Mouse (Mus musculus): ENCODE measurements around the gene Tchh.
"Not testable (repeated sequence)": the region's sequence is repeated elsewhere in the genome, so short reads cannot be mapped to it uniquely, and the experiment has no call there.

Tchh gene

DNA sequence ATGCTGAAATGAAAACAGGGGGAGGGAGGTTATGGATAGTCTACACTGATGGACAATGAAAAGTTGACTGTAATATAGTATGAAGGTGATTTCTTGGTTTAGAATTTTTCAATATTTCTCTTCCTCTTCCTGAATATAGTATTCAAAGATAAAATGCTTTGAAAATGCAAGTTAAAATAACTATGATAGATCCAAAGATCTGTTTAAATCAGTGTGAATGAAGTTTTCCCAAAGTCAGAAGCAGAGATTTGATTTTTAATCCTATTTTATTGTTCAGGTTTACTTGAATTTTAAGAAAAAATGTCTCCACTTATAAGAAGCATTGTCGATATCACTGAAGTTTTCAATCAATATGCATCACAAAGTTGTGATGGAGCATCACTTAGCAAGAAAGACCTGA, at the start of gene Tchh:
Tchh (plus strand) TSS at position 301 of the 400 bp plus-strand sequence.
- no peak for DNase-seq

- DNase-seq, result no peak
These were observed 48.8 kb upstream of the Tchh start, which contains the start of gene Rptn for GRCm38 (mm10) chr3:93393366-93393765. Rptn (plus strand) TSS chr3:93393699.

DNA sequence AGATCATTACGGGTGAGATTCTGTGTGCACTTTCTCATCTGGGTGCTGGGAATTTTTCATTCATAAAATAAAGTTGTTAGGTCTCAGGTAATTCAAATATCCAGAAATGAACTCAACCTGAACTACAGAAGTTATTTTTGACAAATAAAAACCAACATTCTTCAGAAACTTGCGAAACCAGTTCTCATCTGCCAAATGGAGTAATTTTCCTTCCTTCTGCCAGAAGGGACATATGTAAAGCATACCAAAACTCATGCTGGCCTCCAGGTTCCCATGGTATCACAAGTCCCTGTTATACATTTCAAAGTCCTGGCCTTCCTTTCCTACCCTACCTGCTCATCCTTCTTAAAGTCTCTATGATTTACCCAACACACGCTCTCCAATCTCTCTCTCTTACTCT, 38.2 kb upstream of the Tchh start:
- DNase-seq, result no peak

DNA sequence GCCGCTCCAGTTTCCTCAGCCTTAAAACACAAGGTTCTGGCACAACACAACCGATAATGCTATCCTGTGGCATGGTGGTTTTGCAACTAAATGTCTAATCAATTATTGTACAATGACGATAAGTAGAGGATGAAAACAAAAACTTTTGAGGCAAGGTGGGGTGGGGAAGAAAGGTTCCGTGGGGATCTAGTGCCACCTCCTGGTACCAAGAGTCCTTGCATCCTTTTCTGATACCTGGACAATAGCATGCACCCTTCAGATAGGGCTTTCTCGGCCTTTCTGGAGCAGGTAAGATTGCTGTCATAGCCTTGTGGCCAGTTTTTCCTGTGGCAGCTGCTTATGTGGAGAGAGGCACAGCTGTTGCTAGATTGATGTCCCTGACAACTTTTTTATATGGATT, 35.1 kb upstream of the Tchh start:
- DNase-seq, result peak; percentile 22 to 43

- DNase-seq, result no peak
These were observed 30.2 kb upstream of the Tchh start for GRCm38 (mm10) chr3:93411905-93412304.

- DNase-seq, result no peak
These were observed 10.5 kb upstream of the Tchh start for GRCm38 (mm10) chr3:93431673-93432072.

DNA sequence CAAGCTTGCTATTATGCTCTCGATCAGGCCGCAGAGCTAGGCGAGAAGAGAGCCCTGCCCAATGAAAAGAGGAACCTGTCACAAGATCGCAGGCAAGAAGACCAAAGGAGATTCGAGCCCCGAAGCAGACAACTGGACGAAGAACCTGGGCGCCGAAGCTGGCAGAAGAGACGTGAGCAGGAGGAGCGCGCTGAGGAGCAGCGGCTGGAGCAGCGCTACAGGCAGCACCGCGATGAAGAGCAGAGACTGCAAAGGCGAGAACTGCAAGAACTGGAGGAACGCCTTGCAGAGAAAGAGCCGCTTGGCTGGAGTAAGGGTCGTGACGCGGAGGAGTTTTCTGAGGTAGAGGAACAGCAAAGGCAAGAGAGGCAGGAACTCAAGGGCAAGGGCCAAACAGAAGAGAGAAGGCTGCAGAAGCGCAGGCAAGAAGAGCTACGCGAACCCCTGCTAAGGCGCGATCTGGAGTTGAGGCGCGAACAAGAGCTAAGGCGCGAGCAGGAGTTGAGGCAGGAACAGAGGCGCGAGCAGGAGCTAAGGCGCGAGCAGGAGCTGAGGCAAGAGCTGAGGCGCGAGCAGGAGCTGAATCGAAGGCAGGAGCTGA, 1.5 kb downstream of the Tchh start:
- DNase-seq, result peak in 1 of 2 experiments; percentile 25

- peak; percentile 54 to 73 for DNase-seq
These were observed 2.4 kb downstream of the Tchh start for GRCm38 (mm10) chr3:93444343-93445164.

DNA sequence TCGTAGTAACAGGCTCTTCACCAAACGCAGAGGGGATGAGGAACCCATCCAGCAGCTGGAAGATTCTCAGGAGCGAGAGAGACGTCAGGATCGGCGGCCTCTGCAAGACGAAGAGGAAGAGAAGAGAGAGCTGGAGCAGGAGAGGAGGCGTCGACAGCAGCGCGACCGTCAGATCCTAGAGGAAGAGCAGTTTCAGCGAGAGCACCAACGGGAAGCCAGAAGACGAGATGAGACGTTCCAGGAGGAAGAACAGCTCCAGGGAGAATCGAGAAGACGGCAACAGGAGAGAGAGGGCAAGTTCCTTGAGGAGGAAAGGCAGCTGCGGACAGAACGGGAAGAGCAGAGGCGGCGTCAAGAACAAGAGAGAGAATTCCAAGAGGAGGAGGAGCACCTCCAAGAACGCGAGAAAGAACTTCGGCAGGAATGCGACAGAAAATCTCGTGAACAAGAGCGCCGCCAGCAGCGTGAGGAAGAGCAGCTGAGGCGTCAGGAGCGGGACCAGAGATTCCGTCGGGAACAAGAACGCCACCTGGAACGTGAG, 3.1 kb downstream of the Tchh start:
- DNase-seq, result peak in 1 of 2 experiments; percentile 59

DNA sequence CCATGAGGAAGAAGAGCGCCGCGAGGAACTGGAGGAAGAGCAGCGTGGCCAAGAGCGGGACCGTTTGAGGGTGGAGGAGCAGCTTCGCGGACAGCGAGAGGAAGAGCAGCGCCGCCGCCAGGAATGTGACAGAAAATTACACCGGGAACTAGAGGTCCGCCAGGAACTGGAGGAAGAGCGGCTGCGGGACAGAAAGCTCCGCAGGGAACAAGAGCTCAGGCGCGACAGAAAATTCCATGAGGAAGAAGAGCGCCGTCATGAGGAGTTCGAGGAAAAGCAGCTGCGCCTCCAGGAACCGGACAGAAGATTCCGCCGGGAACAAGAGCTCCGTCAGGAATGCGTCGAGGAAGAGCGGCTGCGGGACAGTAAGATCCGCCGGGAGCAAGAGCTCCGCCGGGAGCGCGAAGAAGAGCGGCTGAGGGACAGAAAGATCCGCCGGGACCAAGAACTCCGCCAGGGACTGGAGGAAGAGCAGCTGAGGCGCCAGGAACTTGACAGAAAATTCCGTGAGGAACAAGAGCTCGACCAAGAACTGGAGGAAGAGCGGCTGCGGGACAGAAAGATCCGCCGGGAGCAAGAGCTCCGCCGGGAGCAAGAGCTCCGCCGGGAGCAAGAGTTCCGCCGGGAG, 4.1 kb downstream of the Tchh start:
- DNase-seq, result peak in 1 of 2 experiments; percentile 16

DNA sequence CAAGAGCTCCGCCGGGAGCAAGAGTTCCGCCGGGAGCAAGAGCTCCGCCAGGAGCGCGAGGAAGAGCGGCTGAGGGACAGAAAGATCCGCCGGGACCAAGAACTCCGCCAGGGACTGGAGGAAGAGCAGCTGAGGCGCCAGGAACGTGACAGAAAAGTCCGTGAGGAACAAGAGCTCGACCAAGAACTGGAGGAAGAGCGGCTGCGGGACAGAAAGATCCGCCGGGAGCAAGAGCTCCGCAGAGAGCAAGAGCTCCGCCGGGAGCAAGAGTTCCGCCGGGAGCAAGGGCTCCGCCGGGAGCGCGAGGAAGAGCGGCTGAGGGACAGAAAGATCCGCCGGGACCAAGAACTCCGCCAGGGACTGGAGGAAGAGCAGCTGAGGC, 4.6 kb downstream of the Tchh start:
- DNase-seq, result not testable (repeated sequence)

DNA sequence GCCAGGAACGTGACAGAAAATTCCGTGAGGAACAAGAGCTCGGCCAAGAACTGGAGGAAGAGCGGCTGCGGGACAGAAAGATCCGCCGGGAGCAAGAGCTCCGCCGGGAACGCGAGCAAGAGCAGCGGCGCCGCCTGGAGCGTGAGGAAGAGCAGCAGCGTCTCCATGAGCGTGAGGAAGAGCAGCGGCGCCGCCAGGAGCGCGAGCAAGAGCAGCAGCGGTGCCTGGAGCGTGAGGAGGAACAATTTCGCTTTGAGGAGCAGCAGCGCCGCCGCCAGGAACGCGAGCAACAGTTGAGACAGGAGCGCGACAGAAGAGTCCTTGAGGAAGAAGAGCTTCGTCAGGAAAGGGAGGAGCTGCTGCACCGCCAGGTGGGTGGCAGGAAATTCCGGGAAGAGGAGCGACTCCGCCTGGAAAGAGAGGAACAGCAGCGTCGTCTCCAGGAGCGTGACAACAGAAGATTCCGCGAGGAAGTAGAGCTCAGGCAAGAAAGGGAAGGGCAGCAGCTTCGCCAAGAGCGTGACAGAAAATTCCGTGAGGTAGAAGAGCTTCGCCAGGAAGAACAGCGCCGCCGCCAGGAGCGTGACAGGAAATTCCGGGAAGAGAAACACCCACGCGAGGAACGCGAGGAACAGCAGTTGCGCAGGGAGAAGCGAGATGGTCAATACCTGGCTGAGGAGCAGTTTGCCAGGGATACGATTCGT, 5.2 kb downstream of the Tchh start:
- DNase-seq, result peak; percentile 72 to 76

DNA sequence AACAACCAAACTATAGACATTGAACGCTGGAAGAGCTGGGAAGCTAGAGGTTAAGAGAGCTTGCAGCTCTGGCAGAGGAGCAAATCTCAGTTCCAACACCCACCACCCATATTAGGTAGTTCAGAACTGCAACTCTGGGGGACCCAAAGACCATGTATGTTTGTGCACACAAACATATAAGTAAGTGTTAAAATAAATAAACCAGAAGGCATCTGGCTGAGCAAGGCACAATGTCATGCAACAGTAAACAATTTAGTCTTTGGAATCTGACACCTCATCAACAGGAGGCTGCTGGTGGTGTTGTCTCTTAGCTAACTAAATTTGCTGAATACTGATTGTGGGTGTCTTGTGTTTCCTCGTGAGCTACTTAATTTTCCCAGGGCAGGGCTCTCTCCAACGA, 24.4 kb downstream of the Tchh start:
- no peak for DNase-seq

DNA sequence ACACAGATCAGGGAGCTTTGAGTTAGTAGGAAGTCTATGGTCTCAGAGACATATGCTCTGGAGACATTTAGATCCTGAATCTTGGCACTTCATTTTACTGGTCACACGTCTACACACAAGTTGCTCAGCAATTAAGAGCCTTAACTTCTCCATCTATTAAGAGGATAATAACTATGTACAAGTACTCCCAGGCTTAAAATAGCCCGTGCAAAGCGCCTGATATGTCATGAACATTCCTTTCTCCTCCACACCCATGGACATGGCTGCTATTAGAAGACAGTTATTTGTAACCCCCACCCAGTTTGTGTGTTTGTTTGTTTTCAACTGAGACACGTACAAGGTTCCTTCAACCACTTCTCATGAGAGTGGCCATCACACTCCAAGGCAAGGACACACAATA, 25.0 kb downstream of the Tchh start:
- no peak for DNase-seq

DNA sequence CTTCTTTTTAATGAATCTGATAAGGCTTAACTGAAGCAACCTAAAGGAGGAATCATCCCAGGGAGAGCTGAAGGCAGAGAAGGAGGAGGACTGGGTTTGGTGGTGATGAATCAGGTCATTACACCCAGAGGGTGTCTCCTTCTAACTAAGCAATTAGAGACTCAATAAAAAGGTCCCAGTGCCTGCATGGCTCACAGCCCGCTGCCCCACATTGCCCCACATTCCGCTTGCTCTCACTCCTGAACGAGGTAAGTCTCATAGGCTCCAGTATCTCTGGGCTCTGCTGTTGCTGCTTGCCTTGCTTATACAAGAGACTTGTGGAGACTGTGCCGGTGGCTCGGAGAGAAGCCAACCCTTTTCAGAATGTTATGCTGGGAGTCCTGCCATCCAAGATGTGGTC, 26.4 kb downstream of the Tchh start, which contains the start of gene Tchhl1:
Tchhl1 (plus strand) TSS at position 194 of the 400 bp plus-strand sequence.
- DNase-seq, result peak in 1 of 2 experiments; percentile 24

DNA sequence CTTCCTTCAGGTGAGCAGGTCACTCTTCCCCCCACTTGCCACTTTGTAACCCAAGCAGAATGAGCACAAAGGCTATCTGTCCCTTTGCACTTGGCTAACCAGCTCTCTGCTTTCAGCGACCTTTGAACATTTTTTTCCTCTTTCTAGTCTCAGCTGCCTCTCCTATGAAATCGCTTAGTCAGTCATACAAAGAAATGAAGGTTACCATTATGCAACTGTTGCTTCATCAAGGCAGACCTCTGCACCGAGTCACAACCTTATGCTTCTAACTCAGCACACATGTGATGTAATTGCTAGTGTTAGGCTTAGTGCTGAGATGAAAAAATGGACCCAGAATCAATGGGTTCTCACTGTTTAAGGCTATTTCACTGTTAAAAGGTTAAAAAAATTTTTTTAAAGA, 27.5 kb downstream of the Tchh start:
- DNase-seq, result peak; percentile 42 to 86

DNA sequence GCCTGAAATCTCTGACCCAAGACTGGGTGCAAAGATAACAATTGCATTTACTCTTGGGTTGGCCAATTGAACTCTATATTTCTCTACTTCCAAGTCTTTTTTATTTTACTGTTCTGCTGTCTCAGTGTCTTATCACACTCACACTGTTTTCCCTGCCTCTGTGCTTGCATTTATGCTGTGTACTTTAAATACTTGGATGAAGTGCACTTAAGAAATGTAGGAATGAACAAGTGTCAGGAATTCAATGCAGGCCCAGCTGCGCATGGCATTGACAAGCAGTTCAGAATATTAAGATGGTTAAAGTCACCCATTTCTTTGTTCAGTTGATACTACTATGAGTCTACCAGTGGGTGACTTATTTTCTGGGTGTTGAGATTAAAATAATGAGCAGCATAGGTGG, 37.9 kb downstream of the Tchh start:
- DNase-seq, result no peak

DNA sequence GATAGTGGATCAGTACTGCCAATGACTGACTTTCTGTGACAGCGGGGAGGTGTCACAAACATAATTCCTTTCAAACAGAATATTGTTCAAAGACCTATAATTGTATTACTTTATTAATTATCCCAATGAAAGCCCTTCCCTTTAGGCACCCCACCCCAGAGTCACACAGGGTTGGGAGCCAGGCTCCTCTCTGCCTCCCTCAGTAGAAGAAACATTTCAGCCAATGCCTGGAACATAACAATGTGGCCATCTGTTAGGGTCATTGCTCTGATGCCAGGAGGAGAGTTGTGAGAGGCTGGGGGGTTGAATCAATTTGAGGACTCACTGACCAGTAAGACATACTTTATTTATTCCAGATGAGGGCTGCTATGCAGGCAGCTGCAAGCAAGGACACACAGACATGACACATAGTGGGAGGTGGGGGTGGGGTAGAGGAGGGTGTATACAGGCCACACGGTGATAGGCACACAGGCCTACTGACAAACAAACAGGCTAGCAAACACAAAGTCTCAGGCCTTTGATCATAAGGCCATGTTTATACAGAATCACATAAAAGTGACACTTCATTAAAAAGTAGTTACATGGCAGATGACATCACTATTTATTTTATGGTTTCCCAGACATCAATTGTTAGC, 40.0 kb downstream of the Tchh start:
- no peak for DNase-seq

GRCm38 (mm10) chr3:93485611-93486010, 43.5 kb downstream of the Tchh start:
- DNase-seq, result no peak

DNA sequence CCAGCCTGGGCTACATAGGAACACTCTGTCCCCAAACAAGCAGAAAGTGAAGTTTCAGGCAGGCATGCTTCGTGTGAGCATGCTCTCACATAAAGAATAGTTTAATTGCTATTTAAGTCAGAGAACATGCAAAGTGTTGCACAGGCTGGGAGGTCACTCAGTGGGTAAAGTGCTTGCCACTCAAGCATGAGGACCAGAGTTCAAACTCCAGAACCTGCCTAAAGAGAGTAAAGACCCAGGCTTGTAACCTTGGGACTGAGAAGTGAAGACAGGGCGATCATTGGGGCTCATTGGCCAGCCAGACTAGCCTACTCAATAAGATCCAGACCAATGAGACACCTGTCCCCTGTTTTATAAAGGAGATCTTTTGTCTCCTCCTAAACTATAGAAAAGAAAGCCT, 46.4 kb downstream of the Tchh start:
- peak; percentile 28 to 30 for DNase-seq

GRCm38 (mm10) chr3:93492176-93492575, 50.0 kb downstream of the Tchh start:
- DNase-seq, result no peak

- peak; percentile 59 to 64 for DNase-seq
These were observed 51.9 kb downstream of the Tchh start for GRCm38 (mm10) chr3:93493992-93494391.
